Mouse (Mus musculus): Measurements from ENCODE around the gene Tcf7l2. TPM values are rescaled to one million over a fixed set of nuclear protein-coding genes. Genes with fewer than 3 reads are reported as not detected.
A peak's percentile ranks its signal among the peaks of the same experiment; 100 is the strongest.

The Tcf7l2 gene
- polyA plus RNA-seq, 1 experiment from 2014 or later = 45.6 TPM

DNA sequence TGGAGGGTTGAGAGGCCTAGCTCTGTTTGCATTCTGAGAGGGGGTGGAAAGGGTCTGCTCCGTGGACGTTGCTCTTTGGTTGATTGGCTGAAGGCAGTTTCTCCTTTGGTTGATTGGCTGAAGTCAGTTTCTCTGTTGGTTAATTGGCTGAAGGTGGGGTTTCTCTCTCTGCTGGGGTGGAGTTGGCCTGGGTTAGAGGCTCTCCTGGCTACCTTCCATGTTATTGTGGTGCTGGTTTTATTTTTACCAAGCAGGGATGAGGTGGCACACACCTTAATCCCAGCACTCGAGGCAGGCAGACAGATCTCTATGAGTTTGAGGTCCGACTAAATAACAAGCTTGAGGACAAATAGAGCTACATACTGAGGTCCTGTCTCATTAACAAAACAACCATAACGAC lies 114.0 kb downstream of the Tcf7l2 start:
- Histone ChIP-seq H3K9ac (ENCODE audit: low read length) (no peak overlapping the region), H3K4me3 (ENCODE audit: low read length) (no peak overlapping the region)
- 66% methylated on average over 5 of the region's 5 CpGs for WGBS

GRCm38 (mm10) chr19:55857328-55857727 lies 115.7 kb downstream of the Tcf7l2 start:
- WGBS = 82% methylated on average over 4 of the region's 4 CpGs
- Histone ChIP-seq H3K4me2 (ENCODE audit: low read depth, low read length) (no peak overlapping the region), H3K36me3 (ENCODE audit: control insufficient read depth, insufficient read depth) (no peaks in the 10 kb centered on the region), H3K27me3 (ENCODE audit: control insufficient read depth, insufficient read depth, low read length) (no peaks in the 10 kb centered on the region), H3K27ac (ENCODE audit: low read length) (no peak overlapping the region), H3K4me3 (ENCODE audit: low read length) (no peak overlapping the region), H3K9ac (ENCODE audit: low read length) (no peak overlapping the region), H3K9me3 (replicated peaks; ENCODE audit: control insufficient read depth, low read length) (no peaks in the 10 kb centered on the region), H3K4me1 (ENCODE audit: control insufficient read depth, insufficient read depth, low read length) (peaks cover 32% of the 10 kb centered on the region)
- ATAC-seq (replicated peaks; ENCODE audit: extremely low read depth, insufficient read depth, low FRiP score) = no peak

More for the DNA sequence above, 114.0 kb downstream of the Tcf7l2 start:
- H3K9me3 ChIP-seq (replicated peaks; ENCODE audit: control insufficient read depth, low read length) = no peaks in the 10 kb centered on the region
- no peak overlapping the region for H3K4me2 ChIP-seq (ENCODE audit: low read depth, low read length)
- no peaks in the 10 kb centered on the region for H3K36me3 ChIP-seq (ENCODE audit: control insufficient read depth, insufficient read depth)
- peaks cover 42% of the 10 kb centered on the region for H3K4me1 ChIP-seq (ENCODE audit: control insufficient read depth, insufficient read depth, low read length)
- no peak overlapping the region for H3K27ac ChIP-seq (ENCODE audit: low read length)
- no peak for ATAC-seq (replicated peaks; ENCODE audit: extremely low read depth, insufficient read depth, low FRiP score)
- H3K27me3 ChIP-seq (ENCODE audit: control insufficient read depth, insufficient read depth, low read length) = no peaks in the 10 kb centered on the region

- Histone ChIP-seq H3K9me3 (replicated peaks; ENCODE audit: control insufficient read depth, low read length) (no peaks in the 10 kb centered on the region), H3K36me3 (ENCODE audit: control insufficient read depth, insufficient read depth) (no peaks in the 10 kb centered on the region), H3K4me3 (ENCODE audit: low read length) (no peak overlapping the region), H3K27me3 (ENCODE audit: control insufficient read depth, insufficient read depth, low read length) (no peaks in the 10 kb centered on the region), H3K4me1 (ENCODE audit: control insufficient read depth, insufficient read depth, low read length) (peaks cover 17% of the 10 kb centered on the region), H3K9ac (ENCODE audit: low read length) (no peak overlapping the region), H3K27ac (ENCODE audit: low read length) (no peak overlapping the region), H3K4me2 (ENCODE audit: low read depth, low read length) (no peak overlapping the region)
- ATAC-seq (replicated peaks; ENCODE audit: extremely low read depth, insufficient read depth, low FRiP score) = 0 out of 2 replicates have a peak, but pooled peaks have one; percentile 34
- 55% methylated on average over 10 of the region's 10 CpGs for WGBS
Observed at GRCm38 (mm10) chr19:55860009-55860743, 118.6 kb downstream of the Tcf7l2 start.

DNA sequence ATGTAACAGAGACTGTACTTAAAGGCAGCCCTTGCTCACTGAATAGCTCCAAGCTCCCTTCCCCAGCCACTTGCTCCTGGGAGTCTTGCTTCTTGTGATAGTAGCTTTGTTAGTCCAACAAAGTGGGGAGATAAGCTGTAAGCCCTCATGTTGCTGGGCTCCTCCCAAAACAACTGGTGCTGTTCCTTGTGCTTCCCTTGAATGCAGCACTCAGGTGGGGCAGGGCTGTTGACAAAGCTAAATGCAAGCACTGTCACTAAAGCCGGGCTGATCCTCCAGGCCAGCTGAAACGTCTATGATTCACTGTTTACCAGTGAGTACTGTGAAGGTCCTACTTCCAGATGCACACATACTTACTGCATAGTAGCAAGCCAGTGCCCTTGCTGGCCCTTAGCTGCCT lies 120.1 kb downstream of the Tcf7l2 start:
- Histone ChIP-seq H3K9ac (ENCODE audit: low read length) (no peak overlapping the region), H3K27me3 (ENCODE audit: control insufficient read depth, insufficient read depth, low read length) (no peaks in the 10 kb centered on the region), H3K4me3 (ENCODE audit: low read length) (no peak overlapping the region), H3K9me3 (replicated peaks; ENCODE audit: control insufficient read depth, low read length) (no peaks in the 10 kb centered on the region), H3K4me2 (ENCODE audit: low read depth, low read length) (no peak overlapping the region), H3K27ac (ENCODE audit: low read length) (no peak overlapping the region), H3K36me3 (ENCODE audit: control insufficient read depth, insufficient read depth) (0 out of 2 replicates have a peak, but pooled peaks cover 2% of the 10 kb centered on the region), H3K4me1 (ENCODE audit: control insufficient read depth, insufficient read depth, low read length) (peaks cover 19% of the 10 kb centered on the region)
- no peak for ATAC-seq (replicated peaks; ENCODE audit: extremely low read depth, insufficient read depth, low FRiP score)
- WGBS = 53% methylated on average over 2 of the region's 2 CpGs

- 67% methylated on average over 3 of the region's 3 CpGs for WGBS
- no peak overlapping the region for H3K27ac ChIP-seq (ENCODE audit: low read length)
- ATAC-seq (replicated peaks; ENCODE audit: extremely low read depth, insufficient read depth, low FRiP score) = no peak
- no peak overlapping the region for H3K4me2 ChIP-seq (ENCODE audit: low read depth, low read length)
- H3K4me1 ChIP-seq (ENCODE audit: control insufficient read depth, insufficient read depth, low read length) = peaks cover 24% of the 10 kb centered on the region
- no peak overlapping the region for H3K4me3 ChIP-seq (ENCODE audit: low read length)
- H3K27me3 ChIP-seq (ENCODE audit: control insufficient read depth, insufficient read depth, low read length) = no peaks in the 10 kb centered on the region
- 0 out of 2 replicates have a peak, but pooled peaks cover 2% of the 10 kb centered on the region for H3K36me3 ChIP-seq (ENCODE audit: control insufficient read depth, insufficient read depth)
- H3K9ac ChIP-seq (ENCODE audit: low read length) = no peak overlapping the region
- H3K9me3 ChIP-seq (replicated peaks; ENCODE audit: control insufficient read depth, low read length) = no peaks in the 10 kb centered on the region
Observed at GRCm38 (mm10) chr19:55862559-55862958, 120.9 kb downstream of the Tcf7l2 start.

DNA sequence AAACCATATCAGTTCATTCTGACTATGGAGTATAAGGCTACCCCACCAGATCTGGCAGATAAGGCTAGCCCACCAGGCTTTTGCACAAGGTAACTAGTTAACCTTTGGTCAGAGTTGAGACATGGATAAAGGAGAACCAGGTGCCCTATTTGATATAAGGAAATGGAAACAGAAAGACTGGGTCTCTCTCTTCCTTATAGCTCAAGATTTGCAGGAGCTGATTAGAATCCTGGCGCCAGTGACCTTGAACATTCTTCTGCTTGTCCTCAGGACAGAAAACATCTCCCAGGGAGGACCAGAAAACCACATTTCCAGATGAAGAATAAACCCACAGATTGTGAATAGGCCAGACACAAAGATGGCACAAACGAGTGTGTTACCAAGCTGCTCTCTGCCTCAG lies 123.4 kb downstream of the Tcf7l2 start:
- no peak for ATAC-seq (replicated peaks; ENCODE audit: extremely low read depth, insufficient read depth, low FRiP score)
- Histone ChIP-seq H3K4me2 (ENCODE audit: low read depth, low read length) (no peak overlapping the region), H3K9ac (ENCODE audit: low read length) (no peak overlapping the region), H3K4me1 (ENCODE audit: control insufficient read depth, insufficient read depth, low read length) (peaks cover 29% of the 10 kb centered on the region), H3K36me3 (ENCODE audit: control insufficient read depth, insufficient read depth) (0 out of 2 replicates have a peak, but pooled peaks cover 2% of the 10 kb centered on the region), H3K27me3 (ENCODE audit: control insufficient read depth, insufficient read depth, low read length) (no peaks in the 10 kb centered on the region), H3K27ac (ENCODE audit: low read length) (no peak overlapping the region), H3K4me3 (ENCODE audit: low read length) (no peak overlapping the region), H3K9me3 (replicated peaks; ENCODE audit: control insufficient read depth, low read length) (no peaks in the 10 kb centered on the region)
- WGBS = 89% methylated on average over 2 of the region's 2 CpGs

- Histone ChIP-seq H3K27ac (ENCODE audit: low read length) (no peak overlapping the region), H3K9me3 (replicated peaks; ENCODE audit: control insufficient read depth, low read length) (no peaks in the 10 kb centered on the region), H3K4me3 (ENCODE audit: low read length) (no peak overlapping the region), H3K36me3 (ENCODE audit: control insufficient read depth, insufficient read depth) (0 out of 2 replicates have a peak, but pooled peaks cover 2% of the 10 kb centered on the region), H3K9ac (ENCODE audit: low read length) (no peak overlapping the region), H3K27me3 (ENCODE audit: control insufficient read depth, insufficient read depth, low read length) (no peaks in the 10 kb centered on the region), H3K4me1 (ENCODE audit: control insufficient read depth, insufficient read depth, low read length) (peaks cover 22% of the 10 kb centered on the region), H3K4me2 (ENCODE audit: low read depth, low read length) (no peak overlapping the region)
- 56% methylated on average over 13 of the region's 13 CpGs for WGBS
- ATAC-seq (replicated peaks; ENCODE audit: extremely low read depth, insufficient read depth, low FRiP score) = no peak; the same call in 1 of the 2 replicates
Observed at GRCm38 (mm10) chr19:55865774-55866578, 124.4 kb downstream of the Tcf7l2 start.

GRCm38 (mm10) chr19:55867255-55867654 lies 125.6 kb downstream of the Tcf7l2 start:
- peaks cover 22% of the 10 kb centered on the region for H3K4me1 ChIP-seq (ENCODE audit: control insufficient read depth, insufficient read depth, low read length)
- WGBS = 57% methylated on average over 6 of the region's 6 CpGs
- no peak overlapping the region for H3K27ac ChIP-seq (ENCODE audit: low read length)

DNA sequence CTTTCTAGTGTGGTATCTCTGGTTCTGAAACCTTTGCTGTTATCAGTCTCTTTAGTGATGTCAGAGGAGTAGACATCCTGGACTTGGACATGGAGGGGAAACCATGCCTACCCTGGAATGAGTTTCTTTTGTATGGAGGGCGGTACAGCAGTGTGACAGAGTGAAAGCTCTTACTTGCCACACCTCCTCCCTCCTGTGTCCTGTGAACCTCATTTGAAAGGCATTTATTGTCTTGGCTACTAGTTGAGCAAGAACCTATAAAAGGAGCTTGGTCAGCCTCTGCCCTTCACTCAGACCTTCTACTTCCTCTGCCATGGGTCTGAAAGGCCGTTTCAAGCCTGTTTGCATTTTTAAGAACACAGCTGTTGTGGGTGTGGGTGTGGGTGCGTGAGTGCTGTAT lies 126.3 kb downstream of the Tcf7l2 start:
- Histone ChIP-seq H3K27ac (ENCODE audit: low read length) (no peak overlapping the region), H3K36me3 (ENCODE audit: control insufficient read depth, insufficient read depth) (0 out of 2 replicates have a peak, but pooled peaks cover 2% of the 10 kb centered on the region), H3K4me1 (ENCODE audit: control insufficient read depth, insufficient read depth, low read length) (peaks cover 22% of the 10 kb centered on the region), H3K9ac (ENCODE audit: low read length) (no peak overlapping the region), H3K4me3 (ENCODE audit: low read length) (no peak overlapping the region), H3K4me2 (ENCODE audit: low read depth, low read length) (no peak overlapping the region), H3K27me3 (ENCODE audit: control insufficient read depth, insufficient read depth, low read length) (no peaks in the 10 kb centered on the region), H3K9me3 (replicated peaks; ENCODE audit: control insufficient read depth, low read length) (no peaks in the 10 kb centered on the region)
- no peak; the same call in 1 of the 2 replicates for ATAC-seq (replicated peaks; ENCODE audit: extremely low read depth, insufficient read depth, low FRiP score)
- WGBS = 65% methylated on average over 3 of the region's 3 CpGs

More at GRCm38 (mm10) chr19:55867255-55867654, 125.6 kb downstream of the Tcf7l2 start:
- Histone ChIP-seq H3K4me2 (ENCODE audit: low read depth, low read length) (no peak overlapping the region), H3K36me3 (ENCODE audit: control insufficient read depth, insufficient read depth) (0 out of 2 replicates have a peak, but pooled peaks cover 2% of the 10 kb centered on the region), H3K4me3 (ENCODE audit: low read length) (no peak overlapping the region), H3K27me3 (ENCODE audit: control insufficient read depth, insufficient read depth, low read length) (no peaks in the 10 kb centered on the region), H3K9ac (ENCODE audit: low read length) (no peak overlapping the region), H3K9me3 (replicated peaks; ENCODE audit: control insufficient read depth, low read length) (no peaks in the 10 kb centered on the region)
- no peak for ATAC-seq (replicated peaks; ENCODE audit: extremely low read depth, insufficient read depth, low FRiP score)

Measured in heart, embryonic 16.5 days (tissue).